Mouse (Mus musculus): Measurements from ENCODE around the gene Iqgap1. TPM values are rescaled to one million over a fixed set of nuclear protein-coding genes. Genes with fewer than 3 reads are reported as not detected.
A peak's percentile ranks its signal among the peaks of the same experiment; 100 is the strongest.

The Iqgap1 gene
- polyA plus RNA-seq (2012; rRNA removed), result 27.1 and 31.4 TPM in 2 replicates

- DNase-seq (ENCODE audit: low read depth), result no peak
- no peak for TF ChIP-seq CTCF (IDR thresholded peaks at IDR 0.05; ENCODE audit: borderline replicate concordance, extremely low read depth, insufficient read depth, insufficient read length)
- TF ChIP-seq POLR2A (IDR thresholded peaks at IDR 0.05; ENCODE audit: borderline replicate concordance, extremely low read depth, insufficient read depth, insufficient read length, poor library complexity, severe bottlenecking), result no peak
Measured at GRCm38 (mm10) chr7:80825843-80826403, at the start of gene Iqgap1. Gene Iqgap1, minus strand, starts transcription at chr7:80825974.

- TF ChIP-seq POLR2A (IDR thresholded peaks at IDR 0.05; ENCODE audit: borderline replicate concordance, extremely low read depth, insufficient read depth, insufficient read length, poor library complexity, severe bottlenecking), result no peak
- no peak for TF ChIP-seq CTCF (IDR thresholded peaks at IDR 0.05; ENCODE audit: borderline replicate concordance, extremely low read depth, insufficient read depth, insufficient read length)
- DNase-seq (ENCODE audit: low read depth), result no peak
Measured at GRCm38 (mm10) chr7:80873631-80874030, 47.9 kb upstream of the Iqgap1 start.

- TF ChIP-seq POLR2A (IDR thresholded peaks at IDR 0.05; ENCODE audit: borderline replicate concordance, extremely low read depth, insufficient read depth, insufficient read length, poor library complexity, severe bottlenecking) (no peak), CTCF (IDR thresholded peaks at IDR 0.05; ENCODE audit: borderline replicate concordance, extremely low read depth, insufficient read depth, insufficient read length) (no peak)
- no peak for DNase-seq (ENCODE audit: low read depth)
Measured at GRCm38 (mm10) chr7:80873038-80873437, 47.3 kb upstream of the Iqgap1 start.

GRCm38 (mm10) chr7:80868686-80869085, 42.9 kb upstream of the Iqgap1 start:
- TF ChIP-seq POLR2A (IDR thresholded peaks at IDR 0.05; ENCODE audit: borderline replicate concordance, extremely low read depth, insufficient read depth, insufficient read length, poor library complexity, severe bottlenecking) (no peak), CTCF (IDR thresholded peaks at IDR 0.05; ENCODE audit: borderline replicate concordance, extremely low read depth, insufficient read depth, insufficient read length) (no peak)
- no peak for DNase-seq (ENCODE audit: low read depth)

GRCm38 (mm10) chr7:80866514-80867147, 40.9 kb upstream of the Iqgap1 start:
- DNase-seq (ENCODE audit: low read depth), result no peak
- TF ChIP-seq POLR2A (IDR thresholded peaks at IDR 0.05; ENCODE audit: borderline replicate concordance, extremely low read depth, insufficient read depth, insufficient read length, poor library complexity, severe bottlenecking), result no peak
- no peak for TF ChIP-seq CTCF (IDR thresholded peaks at IDR 0.05; ENCODE audit: borderline replicate concordance, extremely low read depth, insufficient read depth, insufficient read length)

- no peak for DNase-seq (ENCODE audit: low read depth)
- TF ChIP-seq POLR2A (IDR thresholded peaks at IDR 0.05; ENCODE audit: borderline replicate concordance, extremely low read depth, insufficient read depth, insufficient read length, poor library complexity, severe bottlenecking) (no peak), CTCF (IDR thresholded peaks at IDR 0.05; ENCODE audit: borderline replicate concordance, extremely low read depth, insufficient read depth, insufficient read length) (no peak)
Measured at GRCm38 (mm10) chr7:80865521-80865920, 39.7 kb upstream of the Iqgap1 start.

- TF ChIP-seq POLR2A (IDR thresholded peaks at IDR 0.05; ENCODE audit: borderline replicate concordance, extremely low read depth, insufficient read depth, insufficient read length, poor library complexity, severe bottlenecking), result no peak
- TF ChIP-seq CTCF (IDR thresholded peaks at IDR 0.05; ENCODE audit: borderline replicate concordance, extremely low read depth, insufficient read depth, insufficient read length), result no peak
- DNase-seq (ENCODE audit: low read depth), result no peak
Measured at GRCm38 (mm10) chr7:80864831-80865230, 39.1 kb upstream of the Iqgap1 start.

GRCm38 (mm10) chr7:80864151-80864550, 38.4 kb upstream of the Iqgap1 start:
- DNase-seq (ENCODE audit: low read depth), result no peak
- TF ChIP-seq POLR2A (IDR thresholded peaks at IDR 0.05; ENCODE audit: borderline replicate concordance, extremely low read depth, insufficient read depth, insufficient read length, poor library complexity, severe bottlenecking) (no peak), CTCF (IDR thresholded peaks at IDR 0.05; ENCODE audit: borderline replicate concordance, extremely low read depth, insufficient read depth, insufficient read length) (no peak)

GRCm38 (mm10) chr7:80863520-80863919, 37.7 kb upstream of the Iqgap1 start:
- TF ChIP-seq POLR2A (IDR thresholded peaks at IDR 0.05; ENCODE audit: borderline replicate concordance, extremely low read depth, insufficient read depth, insufficient read length, poor library complexity, severe bottlenecking), result no peak
- no peak for TF ChIP-seq CTCF (IDR thresholded peaks at IDR 0.05; ENCODE audit: borderline replicate concordance, extremely low read depth, insufficient read depth, insufficient read length)
- DNase-seq (ENCODE audit: low read depth), result no peak

GRCm38 (mm10) chr7:80862475-80862874, 36.7 kb upstream of the Iqgap1 start:
- no peak for DNase-seq (ENCODE audit: low read depth)
- TF ChIP-seq CTCF (IDR thresholded peaks at IDR 0.05; ENCODE audit: borderline replicate concordance, extremely low read depth, insufficient read depth, insufficient read length) (no peak), POLR2A (IDR thresholded peaks at IDR 0.05; ENCODE audit: borderline replicate concordance, extremely low read depth, insufficient read depth, insufficient read length, poor library complexity, severe bottlenecking) (no peak)

- TF ChIP-seq CTCF (IDR thresholded peaks at IDR 0.05; ENCODE audit: borderline replicate concordance, extremely low read depth, insufficient read depth, insufficient read length) (no peak), POLR2A (IDR thresholded peaks at IDR 0.05; ENCODE audit: borderline replicate concordance, extremely low read depth, insufficient read depth, insufficient read length, poor library complexity, severe bottlenecking) (peak; percentile 54; the same call in 1 of the 2 replicates)
Measured at GRCm38 (mm10) chr7:80860729-80861274, 35.0 kb upstream of the Iqgap1 start, which contains the start of gene Zscan2. Gene Zscan2, plus strand, starts transcription at chr7:80860920.

More at GRCm38 (mm10) chr7:80860729-80861274, 35.0 kb upstream of the Iqgap1 start, which contains the start of gene Zscan2:
- DNase-seq (ENCODE audit: low read depth), result peak; percentile 99

Data from brain, embryonic 14.5 days (tissue).